Mouse (Mus musculus) myocyte (in vitro differentiated cells): ENCODE data around the gene Golga2. TPM values are rescaled to one million over a fixed set of nuclear protein-coding genes. Genes with fewer than 3 reads are reported as not detected.

Source experiments
- H3K27me3 ChIP-seq: one replicate; pipeline ENCODE4 v1.6.1; 2011; ENCODE audit not compliant: control insufficient read depth, insufficient read depth, insufficient read length
- H3K36me3 ChIP-seq: one replicate; pipeline ENCODE4 v1.6.1; 2011; ENCODE audit not compliant: control insufficient read depth, insufficient read depth
- H3K4me2 ChIP-seq: one replicate; pipeline ENCODE4 v1.6.1; 2011; ENCODE audit warnings: low read depth, control low read depth
- H3K4me3 ChIP-seq: one replicate; pipeline ENCODE4 v1.5.1; 2011; ENCODE audit warnings: mild to moderate bottlenecking, control low read depth, moderate library complexity
- H3K79me2 ChIP-seq: one replicate; pipeline ENCODE4 v1.6.1; 2011; ENCODE audit not compliant: control insufficient read depth, insufficient read depth
- H3ac ChIP-seq: one replicate; pipeline ENCODE4 v1.6.1; 2011; ENCODE audit not compliant: control insufficient read depth, insufficient read length
- CEBPB ChIP-seq: IDR thresholded peaks from 2 replicates; pipeline ENCODE4 v1.6.1; 2011; ENCODE audit warnings: mild to moderate bottlenecking, moderate library complexity; ENCODE audit not compliant: poor library complexity, insufficient read depth, severe bottlenecking
- E2F4 ChIP-seq: IDR thresholded peaks from one replicate; pipeline ENCODE4 v1.6.1; 2011; ENCODE audit warnings: mild to moderate bottlenecking, control low read depth, moderate library complexity; ENCODE audit not compliant: insufficient read depth
- MAX ChIP-seq: IDR thresholded peaks from one replicate; pipeline ENCODE4 v1.6.1; 2011; ENCODE audit warnings: low read depth, mild to moderate bottlenecking, control low read depth
- MYOD1 ChIP-seq, 3 experiments: IDR thresholded peaks; one replicate each; pipeline ENCODE4 v1.6.1; 2011; ENCODE audit warnings: control low read depth in 2 of 3, low read depth in 2 of 3, mild to moderate bottlenecking in 2 of 3, moderate library complexity in 1 of 3; ENCODE audit not compliant: insufficient read length in 2 of 3, control insufficient read depth in 1 of 3
- MYOG ChIP-seq, 3 experiments: IDR thresholded peaks; one replicate each; pipeline ENCODE4 v1.6.1; 2011; ENCODE audit warnings: control low read depth in 2 of 3, low read depth in 2 of 3, mild to moderate bottlenecking in 2 of 3; ENCODE audit not compliant: insufficient read length in 2 of 3, control insufficient read depth in 1 of 3, insufficient read depth in 1 of 3
- POLR2A ChIP-seq: IDR thresholded peaks from one replicate; pipeline ENCODE4 v1.6.1; 2011; ENCODE audit warnings: low read depth, mild to moderate bottlenecking, control low read depth, moderate library complexity; ENCODE audit not compliant: insufficient read length
- POLR2AphosphoS2 ChIP-seq: IDR thresholded peaks from one replicate; pipeline ENCODE4 v1.6.1; 2011; ENCODE audit warnings: low read depth, control low read depth; ENCODE audit not compliant: insufficient read length
- REST ChIP-seq: IDR thresholded peaks from one replicate; pipeline ENCODE4 v1.6.1; 2011; ENCODE audit warnings: mild to moderate bottlenecking, control low read depth, moderate library complexity; ENCODE audit not compliant: insufficient read depth, insufficient read length
- SRF ChIP-seq: IDR thresholded peaks from one replicate; pipeline ENCODE4 v1.6.1; 2011; ENCODE audit warnings: low read depth; ENCODE audit not compliant: control insufficient read depth, insufficient read length
- TCF12 ChIP-seq: IDR thresholded peaks from one replicate; pipeline ENCODE4 v1.6.1; 2011; ENCODE audit warnings: mild to moderate bottlenecking, control low read depth; ENCODE audit not compliant: poor library complexity, insufficient read depth, severe bottlenecking
- TCF3 ChIP-seq: IDR thresholded peaks from one replicate; pipeline ENCODE4 v1.6.1; 2011; ENCODE audit warnings: low read depth, control low read depth; ENCODE audit not compliant: insufficient read length
- USF1 ChIP-seq: IDR thresholded peaks from one replicate; pipeline ENCODE4 v1.6.1; 2011; ENCODE audit warnings: low read depth, mild to moderate bottlenecking, control low read depth, moderate library complexity
- polyA plus RNA-seq: library from polyadenylated mRNA; unstranded; fragments of >200 nt; fragmentation: generic; extraction: Trizol; gene quantifications from one replicate; pipeline ENCODE4 v1.2.1, GENCODE M21; 2012; ENCODE audit warnings: missing spikeins

The Golga2 gene
- polyA plus RNA-seq, 1 experiment: 60.7 TPM

- no peaks in the 10 kb centered on the region for H3K27me3 ChIP-seq
These were observed 54.9 kb downstream of the Golga2 start for GRCm38 (mm10) chr2:32342039-32342438.

DNA sequence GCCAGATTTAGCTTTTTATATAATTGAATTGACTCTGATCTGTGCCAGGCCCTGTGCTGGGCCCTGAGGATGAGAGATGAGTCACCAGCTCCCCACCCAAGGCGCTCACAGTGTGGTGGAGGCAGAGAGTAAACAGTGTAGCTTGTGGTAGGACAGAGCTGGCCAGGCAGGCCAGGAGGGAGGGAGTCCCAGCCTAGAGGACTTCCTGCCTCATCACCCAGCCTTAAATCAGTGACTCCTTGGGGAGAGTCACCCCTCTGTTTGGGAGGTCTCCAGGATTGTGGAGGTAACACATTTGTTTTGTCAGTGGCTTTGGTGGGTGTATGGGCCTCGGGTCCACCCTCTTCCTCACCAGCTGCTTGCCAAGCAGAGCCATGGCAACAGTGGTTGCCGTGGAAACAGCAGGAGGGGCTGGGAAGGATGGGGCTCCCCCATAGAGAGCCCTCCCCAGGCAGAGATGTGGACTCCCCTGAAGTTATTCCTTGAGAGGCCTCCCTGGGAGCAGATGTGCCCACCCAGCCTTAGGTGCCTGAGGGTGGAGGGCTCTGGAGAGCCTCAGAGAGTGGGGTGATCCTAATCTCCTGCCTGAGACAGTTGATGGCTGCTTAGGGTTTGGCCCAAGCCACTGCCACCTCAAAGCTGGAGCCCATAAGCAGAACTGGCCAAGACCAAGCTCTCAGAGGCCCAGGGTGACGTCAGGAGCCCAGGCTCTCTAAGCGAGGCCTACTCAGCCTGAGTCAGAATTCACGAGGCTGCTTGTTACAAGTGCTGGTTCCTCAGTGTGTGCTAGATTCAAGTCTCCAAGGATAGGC lies 55.6 kb downstream of the Golga2 start:
- Histone ChIP-seq H3K27me3 (no peaks in the 10 kb centered on the region), H3K36me3 (no peaks in the 10 kb centered on the region), H3K4me2 (peak overlapping the region; percentile 64), H3K79me2 (no peaks in the 10 kb centered on the region), H3K4me3 (no peak overlapping the region), H3ac (no peak overlapping the region)
- TF ChIP-seq SRF (no peak), MAX (peak; percentile 30), CEBPB (no peak), E2F4 (no peak), TCF3 (no peak), POLR2AphosphoS2 (peak; percentile 23), REST (no peak), USF1 (no peak), POLR2A (peak; percentile 44), MYOD1 (IDR thresholded peaks at IDR 0.05; ENCODE audit: control insufficient read depth in 1 of 3, insufficient read length in 2 of 3, low read depth in 2 of 3) (no peak), TCF12 (no peak), MYOG (IDR thresholded peaks at IDR 0.05; ENCODE audit: control insufficient read depth in 1 of 3, insufficient read depth in 1 of 3, insufficient read length in 2 of 3, low read depth in 2 of 3) (peak in 1 of 3 experiments; percentile 14)

More at GRCm38 (mm10) chr2:32342039-32342438, 54.9 kb downstream of the Golga2 start:
- no peaks in the 10 kb centered on the region for H3K36me3 ChIP-seq
- no peak overlapping the region for H3ac ChIP-seq
- no peak overlapping the region for H3K4me3 ChIP-seq
- TF ChIP-seq POLR2AphosphoS2 (no peak), MYOG (IDR thresholded peaks at IDR 0.05; ENCODE audit: control insufficient read depth in 1 of 3, insufficient read depth in 1 of 3, insufficient read length in 2 of 3, low read depth in 2 of 3) (no peak), REST (no peak), MYOD1 (IDR thresholded peaks at IDR 0.05; ENCODE audit: control insufficient read depth in 1 of 3, insufficient read length in 2 of 3, low read depth in 2 of 3) (no peak), E2F4 (no peak), CEBPB (no peak), TCF3 (no peak)
- H3K79me2 ChIP-seq: no peaks in the 10 kb centered on the region
- H3K4me2 ChIP-seq: peak overlapping the region; percentile 64

DNA sequence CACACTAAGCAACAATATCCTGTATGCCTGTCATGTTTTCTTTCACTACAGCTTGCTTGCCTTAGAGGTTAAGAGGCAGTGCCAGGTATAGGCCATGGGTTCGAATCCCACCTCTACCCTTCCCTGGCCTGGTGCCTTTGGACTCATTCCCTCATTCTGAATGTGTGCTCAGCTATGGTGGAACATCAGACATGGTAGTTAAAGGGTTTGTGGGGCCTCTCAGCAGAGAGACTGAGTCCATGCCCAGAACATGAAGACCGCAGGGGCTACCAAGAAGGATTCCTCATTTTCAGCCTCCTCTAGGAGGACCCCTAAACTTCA lies 56.1 kb downstream of the Golga2 start:
- Histone ChIP-seq H3K4me2 (peak overlapping the region; percentile 64), H3K79me2 (no peaks in the 10 kb centered on the region), H3K4me3 (no peak overlapping the region), H3K27me3 (no peaks in the 10 kb centered on the region), H3K36me3 (no peaks in the 10 kb centered on the region), H3ac (no peak overlapping the region)
- TF ChIP-seq CEBPB: no peak
- TF ChIP-seq MYOD1 (IDR thresholded peaks at IDR 0.05; ENCODE audit: control insufficient read depth in 1 of 3, insufficient read length in 2 of 3, low read depth in 2 of 3): no peak
- no peak for TF ChIP-seq TCF3

DNA sequence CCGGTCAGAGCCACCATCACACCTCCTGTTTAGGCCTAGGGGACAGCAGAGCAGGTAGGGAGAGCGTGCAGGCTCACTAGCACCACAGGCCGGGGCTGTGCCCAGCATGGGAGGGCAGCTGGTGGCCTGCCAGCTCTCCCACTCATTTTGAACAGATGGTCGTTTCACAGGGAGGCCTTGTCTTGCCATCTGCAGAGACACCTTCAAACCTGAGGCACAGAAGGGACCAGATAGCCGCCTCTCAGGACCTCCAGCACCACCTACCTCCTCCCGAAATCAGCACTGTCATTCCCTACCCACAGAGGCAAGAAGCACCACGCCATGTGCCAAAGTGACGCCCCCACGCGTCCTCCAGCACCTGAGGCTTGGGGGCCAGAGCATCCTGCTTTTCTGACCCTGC lies 56.9 kb downstream of the Golga2 start:
- H3K36me3 ChIP-seq: no peaks in the 10 kb centered on the region
- H3K27me3 ChIP-seq: no peaks in the 10 kb centered on the region
- no peak overlapping the region for H3ac ChIP-seq
- TF ChIP-seq MYOG (IDR thresholded peaks at IDR 0.05; ENCODE audit: control insufficient read depth in 1 of 3, insufficient read depth in 1 of 3, insufficient read length in 2 of 3, low read depth in 2 of 3) (peak in 1 of 3 experiments; percentile 25), POLR2A (no peak), MAX (no peak), E2F4 (no peak), TCF3 (no peak), MYOD1 (IDR thresholded peaks at IDR 0.05; ENCODE audit: control insufficient read depth in 1 of 3, insufficient read length in 2 of 3, low read depth in 2 of 3) (peak in 1 of 3 experiments; percentile 50), TCF12 (no peak), REST (no peak), CEBPB (no peak), USF1 (no peak), SRF (no peak)
- H3K4me2 ChIP-seq: no peak overlapping the region
- H3K79me2 ChIP-seq: no peaks in the 10 kb centered on the region
- H3K4me3 ChIP-seq: no peak overlapping the region
